Mouse (Mus musculus): ENCODE results near the gene Mroh9. TPM values are rescaled to one million over a fixed set of nuclear protein-coding genes. Genes with fewer than 3 reads are reported as not detected.
A peak's percentile ranks its signal among the peaks of the same experiment; 100 is the strongest.

Mroh9 gene
- polyA plus RNA-seq, 1 experiment from 2014 or later: not detected

DNA sequence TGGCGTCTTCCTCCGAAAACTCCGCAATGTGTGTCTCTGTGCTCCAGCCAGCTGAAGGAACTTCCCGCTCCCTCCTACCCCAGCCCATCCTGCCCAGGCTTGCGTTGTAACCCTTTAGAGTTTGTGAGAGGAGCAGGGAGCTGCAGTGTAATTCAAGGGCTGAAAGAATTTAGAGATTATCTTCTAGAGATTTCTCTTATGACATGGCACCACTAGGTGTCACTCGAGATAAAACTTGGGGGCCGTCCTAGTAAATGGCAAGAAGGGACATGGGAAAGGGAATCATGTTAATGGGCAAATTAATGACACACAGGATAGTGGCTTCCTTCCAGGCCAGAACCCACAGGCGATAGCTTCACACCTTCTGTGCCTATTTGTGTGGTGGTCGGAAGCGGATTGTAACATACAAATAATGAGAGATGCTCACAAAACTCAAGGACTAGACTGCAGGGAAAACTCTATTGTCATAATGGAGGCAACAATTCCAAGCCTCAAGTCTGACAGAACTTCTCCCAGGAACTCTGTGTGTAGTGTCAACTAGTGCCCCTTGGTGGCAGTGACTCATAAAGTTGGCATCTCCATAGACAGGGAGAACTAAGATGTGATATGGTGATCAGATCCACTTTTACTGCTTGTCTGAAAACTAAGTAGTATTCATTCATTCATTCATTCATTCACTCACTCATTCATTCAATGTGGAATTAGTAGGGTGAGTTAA is 6.1 kb upstream of the Mroh9 start:
- Histone ChIP-seq H3K4me2 (ENCODE audit: low read length) (no peak overlapping the region), H3K27ac (ENCODE audit: low read length) (no peak overlapping the region), H3K27me3 (ENCODE audit: control insufficient read depth, insufficient read depth, low read depth, low read length) (no peaks in the 10 kb centered on the region), H3K9me3 (replicated peaks; ENCODE audit: control insufficient read depth, low read length, poor library complexity, severe bottlenecking) (no peaks in the 10 kb centered on the region), H3K4me3 (ENCODE audit: low read depth, low read length) (no peak overlapping the region), H3K4me1 (ENCODE audit: control insufficient read depth, insufficient read depth, low read length) (no peaks in the 10 kb centered on the region), H3K36me3 (ENCODE audit: control insufficient read depth, insufficient read depth, low read length) (no peaks in the 10 kb centered on the region), H3K9ac (ENCODE audit: low read depth, low read length) (no peak overlapping the region)
- WGBS: 60% methylated on average over 10 of the region's 10 CpGs
- ATAC-seq: no peak

DNA sequence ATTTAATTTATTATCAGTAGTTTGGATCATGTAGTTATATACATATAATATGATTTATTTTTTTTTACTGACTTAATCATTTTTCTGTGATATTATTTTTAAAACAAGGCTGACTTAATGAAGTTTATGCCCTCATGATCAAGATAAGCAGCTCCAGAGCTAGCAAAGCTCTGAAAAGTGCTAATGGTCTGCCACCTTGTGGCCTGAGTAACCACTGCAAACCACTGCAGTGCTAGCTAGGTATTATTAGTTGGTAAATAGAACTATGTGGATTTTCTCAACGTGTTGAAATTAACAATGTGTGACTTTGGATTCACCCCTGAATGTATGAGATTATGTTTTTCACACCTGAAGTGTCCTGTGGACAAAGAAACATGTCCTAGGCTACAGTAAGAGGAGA is 15.0 kb downstream of the Mroh9 start:
- Histone ChIP-seq H3K9me3 (replicated peaks; ENCODE audit: control insufficient read depth, low read length, poor library complexity, severe bottlenecking) (no peaks in the 10 kb centered on the region), H3K4me2 (ENCODE audit: low read length) (no peak overlapping the region), H3K9ac (ENCODE audit: low read depth, low read length) (no peak overlapping the region), H3K4me3 (ENCODE audit: low read depth, low read length) (no peak overlapping the region), H3K4me1 (ENCODE audit: control insufficient read depth, insufficient read depth, low read length) (no peaks in the 10 kb centered on the region), H3K27me3 (ENCODE audit: control insufficient read depth, insufficient read depth, low read depth, low read length) (no peaks in the 10 kb centered on the region), H3K27ac (ENCODE audit: low read length) (no peak overlapping the region), H3K36me3 (ENCODE audit: control insufficient read depth, insufficient read depth, low read length) (no peaks in the 10 kb centered on the region)
- peak; percentile 89 for ATAC-seq
- WGBS: 15% methylated on average over 1 of the region's 1 CpGs

DNA sequence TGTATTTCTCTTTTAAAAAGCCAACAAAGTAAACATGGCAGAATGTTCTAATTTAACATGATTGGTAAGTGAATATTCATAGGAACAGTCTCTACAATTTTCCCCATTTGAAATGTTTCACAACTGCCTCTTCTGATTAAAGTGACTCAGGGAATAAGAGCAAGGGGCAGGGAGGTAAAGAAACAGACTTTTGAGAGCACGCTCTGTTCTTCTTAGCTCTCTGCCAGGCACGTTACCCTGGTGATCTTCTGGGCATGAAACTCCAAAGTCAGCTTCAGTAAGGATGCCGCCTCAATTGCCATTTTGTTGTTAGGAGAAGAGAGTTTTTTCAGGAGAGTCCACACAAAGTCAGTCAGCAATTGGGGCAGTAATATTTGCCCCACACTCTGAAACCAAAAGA is 25.1 kb downstream of the Mroh9 start:
- ATAC-seq: no peak
- H3K9me3 ChIP-seq (replicated peaks; ENCODE audit: control insufficient read depth, low read length, poor library complexity, severe bottlenecking): no peaks in the 10 kb centered on the region
- no peaks in the 10 kb centered on the region for H3K36me3 ChIP-seq (ENCODE audit: control insufficient read depth, insufficient read depth, low read length)
- no peak overlapping the region for H3K4me3 ChIP-seq (ENCODE audit: low read depth, low read length)
- no peak overlapping the region for H3K9ac ChIP-seq (ENCODE audit: low read depth, low read length)
- H3K27me3 ChIP-seq (ENCODE audit: control insufficient read depth, insufficient read depth, low read depth, low read length): no peaks in the 10 kb centered on the region
- no peak overlapping the region for H3K27ac ChIP-seq (ENCODE audit: low read length)
- no peak overlapping the region for H3K4me2 ChIP-seq (ENCODE audit: low read length)
- 71% methylated on average over 3 of the region's 3 CpGs for WGBS
- no peaks in the 10 kb centered on the region for H3K4me1 ChIP-seq (ENCODE audit: control insufficient read depth, insufficient read depth, low read length)

DNA sequence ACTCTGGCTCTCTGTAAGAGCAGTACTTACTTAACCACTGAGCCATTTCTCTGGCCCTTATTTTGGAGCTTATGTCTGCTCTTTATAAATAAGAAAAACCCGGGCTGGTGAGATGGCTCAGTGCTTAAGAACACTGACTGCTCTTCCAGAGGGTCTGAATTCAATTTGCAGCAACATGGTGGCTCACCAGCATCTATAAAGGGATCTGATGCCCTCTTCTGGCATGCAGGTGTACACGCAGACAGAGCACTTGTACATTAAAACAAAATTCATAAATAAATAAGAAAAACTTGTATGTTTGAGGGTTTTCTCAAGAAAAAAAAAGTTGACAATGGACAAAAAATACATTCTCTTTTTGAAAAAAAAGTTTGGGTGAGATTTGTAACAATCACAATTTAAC is 28.1 kb downstream of the Mroh9 start:
- Histone ChIP-seq H3K27ac (ENCODE audit: low read length) (no peak overlapping the region), H3K36me3 (ENCODE audit: control insufficient read depth, insufficient read depth, low read length) (no peaks in the 10 kb centered on the region), H3K4me3 (ENCODE audit: low read depth, low read length) (no peak overlapping the region), H3K9ac (ENCODE audit: low read depth, low read length) (no peak overlapping the region), H3K4me1 (ENCODE audit: control insufficient read depth, insufficient read depth, low read length) (no peaks in the 10 kb centered on the region), H3K4me2 (ENCODE audit: low read length) (no peak overlapping the region), H3K9me3 (replicated peaks; ENCODE audit: control insufficient read depth, low read length, poor library complexity, severe bottlenecking) (no peaks in the 10 kb centered on the region), H3K27me3 (ENCODE audit: control insufficient read depth, insufficient read depth, low read depth, low read length) (no peaks in the 10 kb centered on the region)
- ATAC-seq: no peak
- 33% methylated on average over 2 of the region's 2 CpGs for WGBS

DNA sequence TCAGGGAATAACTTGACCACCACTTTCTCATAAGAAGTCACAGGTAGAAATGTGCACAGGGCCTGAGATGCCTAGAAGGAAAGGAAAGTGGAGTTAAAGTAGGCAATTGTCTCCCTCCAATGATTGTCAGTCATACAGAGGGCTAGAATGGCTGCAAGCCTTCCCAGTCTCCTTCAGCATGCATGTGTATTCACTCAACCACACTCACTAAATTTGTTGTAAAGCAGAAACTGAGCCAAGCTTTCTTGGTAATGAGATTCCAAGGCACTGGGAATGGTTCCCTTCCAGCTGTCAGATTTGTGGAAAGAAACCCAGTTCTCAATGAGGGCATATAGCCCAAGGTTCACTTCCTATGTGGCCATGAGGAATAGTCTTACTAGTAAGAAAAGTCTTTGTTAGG is 29.8 kb downstream of the Mroh9 start:
- H3K4me2 ChIP-seq (ENCODE audit: low read length): no peak overlapping the region
- H3K4me3 ChIP-seq (ENCODE audit: low read depth, low read length): no peak overlapping the region
- H3K27ac ChIP-seq (ENCODE audit: low read length): no peak overlapping the region
- no peaks in the 10 kb centered on the region for H3K4me1 ChIP-seq (ENCODE audit: control insufficient read depth, insufficient read depth, low read length)
- no peak overlapping the region for H3K9ac ChIP-seq (ENCODE audit: low read depth, low read length)
- ATAC-seq: no peak
- H3K36me3 ChIP-seq (ENCODE audit: control insufficient read depth, insufficient read depth, low read length): no peaks in the 10 kb centered on the region
- H3K9me3 ChIP-seq (replicated peaks; ENCODE audit: control insufficient read depth, low read length, poor library complexity, severe bottlenecking): no peaks in the 10 kb centered on the region
- no peaks in the 10 kb centered on the region for H3K27me3 ChIP-seq (ENCODE audit: control insufficient read depth, insufficient read depth, low read depth, low read length)

GRCm38 (mm10) chr1:163023075-163023474 is 62.4 kb downstream of the Mroh9 start:
- no peaks in the 10 kb centered on the region for H3K4me1 ChIP-seq (ENCODE audit: control insufficient read depth, insufficient read depth, low read length)
- H3K4me3 ChIP-seq (ENCODE audit: low read depth, low read length): no peak overlapping the region
- H3K27ac ChIP-seq (ENCODE audit: low read length): no peak overlapping the region
- no peak for ATAC-seq
- no peaks in the 10 kb centered on the region for H3K27me3 ChIP-seq (ENCODE audit: control insufficient read depth, insufficient read depth, low read depth, low read length)
- no peak overlapping the region for H3K9ac ChIP-seq (ENCODE audit: low read depth, low read length)
- no peaks in the 10 kb centered on the region for H3K9me3 ChIP-seq (replicated peaks; ENCODE audit: control insufficient read depth, low read length, poor library complexity, severe bottlenecking)
- H3K36me3 ChIP-seq (ENCODE audit: control insufficient read depth, insufficient read depth, low read length): no peaks in the 10 kb centered on the region
- no peak overlapping the region for H3K4me2 ChIP-seq (ENCODE audit: low read length)

- Histone ChIP-seq H3K27ac (ENCODE audit: low read length) (no peak overlapping the region), H3K27me3 (ENCODE audit: control insufficient read depth, insufficient read depth, low read depth, low read length) (no peaks in the 10 kb centered on the region), H3K9ac (ENCODE audit: low read depth, low read length) (no peak overlapping the region), H3K36me3 (ENCODE audit: control insufficient read depth, insufficient read depth, low read length) (no peaks in the 10 kb centered on the region), H3K4me3 (ENCODE audit: low read depth, low read length) (no peak overlapping the region), H3K9me3 (replicated peaks; ENCODE audit: control insufficient read depth, low read length, poor library complexity, severe bottlenecking) (no peaks in the 10 kb centered on the region), H3K4me2 (ENCODE audit: low read length) (no peak overlapping the region), H3K4me1 (ENCODE audit: control insufficient read depth, insufficient read depth, low read length) (no peaks in the 10 kb centered on the region)
- ATAC-seq: no peak
- WGBS: 58% methylated on average over 3 of the region's 3 CpGs
Observed at GRCm38 (mm10) chr1:163009220-163009619, 76.2 kb downstream of the Mroh9 start.

GRCm38 (mm10) chr1:163003496-163003895 is 82.0 kb downstream of the Mroh9 start:
- Histone ChIP-seq H3K4me1 (ENCODE audit: control insufficient read depth, insufficient read depth, low read length) (no peaks in the 10 kb centered on the region), H3K36me3 (ENCODE audit: control insufficient read depth, insufficient read depth, low read length) (no peaks in the 10 kb centered on the region), H3K27ac (ENCODE audit: low read length) (no peak overlapping the region), H3K9ac (ENCODE audit: low read depth, low read length) (no peak overlapping the region), H3K4me3 (ENCODE audit: low read depth, low read length) (no peak overlapping the region), H3K9me3 (replicated peaks; ENCODE audit: control insufficient read depth, low read length, poor library complexity, severe bottlenecking) (no peaks in the 10 kb centered on the region), H3K27me3 (ENCODE audit: control insufficient read depth, insufficient read depth, low read depth, low read length) (no peaks in the 10 kb centered on the region), H3K4me2 (ENCODE audit: low read length) (no peak overlapping the region)
- no peak for ATAC-seq
- WGBS: 88% methylated on average over 2 of the region's 2 CpGs

GRCm38 (mm10) chr1:163001271-163001829 is 84.1 kb downstream of the Mroh9 start:
- Histone ChIP-seq H3K4me1 (ENCODE audit: control insufficient read depth, insufficient read depth, low read length) (no peaks in the 10 kb centered on the region), H3K4me2 (ENCODE audit: low read length) (no peak overlapping the region), H3K4me3 (ENCODE audit: low read depth, low read length) (no peak overlapping the region), H3K27ac (ENCODE audit: low read length) (no peak overlapping the region), H3K9me3 (replicated peaks; ENCODE audit: control insufficient read depth, low read length, poor library complexity, severe bottlenecking) (no peaks in the 10 kb centered on the region), H3K9ac (ENCODE audit: low read depth, low read length) (no peak overlapping the region), H3K27me3 (ENCODE audit: control insufficient read depth, insufficient read depth, low read depth, low read length) (no peaks in the 10 kb centered on the region), H3K36me3 (ENCODE audit: control insufficient read depth, insufficient read depth, low read length) (no peaks in the 10 kb centered on the region)
- ATAC-seq: no peak
- WGBS: 76% methylated on average over 4 of the region's 4 CpGs
